Mouse (Mus musculus) hindbrain, embryonic 11.5 days (tissue): Measurements from ENCODE around the gene Eaf1. TPM values are rescaled to one million over a fixed set of nuclear protein-coding genes. Genes with fewer than 3 reads are reported as not detected.

Source experiments
- ATAC-seq: fragments of 200-750 bp; cut with Nextera tagmentation; 2 replicates; pipeline ENCODE4 v1.8.0; 2017; ENCODE audit warnings: mild to moderate bottlenecking, moderate TSS enrichment, moderate library complexity; ENCODE audit not compliant: low FRiP score
- DNase-seq: peaks from one replicate; pipeline ENCODE4 v3.0.0-alpha.2; 2015; ENCODE audit warnings: low spot score
- H3K27ac ChIP-seq: fragments of 300-500 bp; sonication (generic); 2 replicates; pipeline ENCODE4 v1.5.1; 2014; ENCODE audit warnings: mild to moderate bottlenecking, low read depth, low read length
- H3K27me3 ChIP-seq: fragments of 300-500 bp; sonication (generic); 2 replicates; pipeline ENCODE4 v1.6.1; 2014; ENCODE audit warnings: mild to moderate bottlenecking, low read length, moderate library complexity, mixed read lengths; ENCODE audit not compliant: control insufficient read depth, insufficient read depth
- H3K36me3 ChIP-seq: fragments of 300-500 bp; sonication (generic); 2 replicates; pipeline ENCODE4 v1.6.1; 2014; ENCODE audit warnings: mild to moderate bottlenecking, low read length, moderate library complexity, mixed read lengths; ENCODE audit not compliant: control insufficient read depth, insufficient read depth
- H3K4me1 ChIP-seq: fragments of 300-500 bp; sonication (generic); replicated peaks from 2 replicates; pipeline ENCODE4 v1.6.1; 2014; ENCODE audit warnings: low read length, mixed read lengths; ENCODE audit not compliant: control insufficient read depth, insufficient read depth
- H3K4me2 ChIP-seq: fragments of 300-500 bp; sonication (generic); replicated peaks from 2 replicates; pipeline ENCODE4 v1.6.1; 2014; ENCODE audit warnings: mild to moderate bottlenecking, low read depth, low read length
- H3K4me3 ChIP-seq: fragments of 300-500 bp; sonication (generic); 2 replicates; pipeline ENCODE4 v1.5.1; 2014; ENCODE audit warnings: low read depth, low read length
- H3K9ac ChIP-seq: fragments of 300-500 bp; sonication (generic); 2 replicates; pipeline ENCODE4 v1.6.1; 2014; ENCODE audit warnings: low read depth, low read length
- H3K9me3 ChIP-seq: fragments of 300-500 bp; sonication (generic); 2 replicates; pipeline ENCODE4 v1.6.1; 2016; ENCODE audit warnings: low read length; ENCODE audit not compliant: control insufficient read depth
- WGBS: fragments of 180-500 bp; shearing (Covaris S2); extraction: QIAGEN DNeasy Blood & Tissue Kit; methylation state at CpG from one replicate; pipeline ENCODE4 v1.1.7; 2014; 5-methylcytosine and 5-hydroxymethylcytosine counted together
- polyA plus RNA-seq: library from polyadenylated mRNA; unstranded; fragments of >200 nt; fragmentation: Nextera tagmentation; extraction: Ambion mirVana; gene quantifications from 2 replicates; pipeline ENCODE4 v1.2.1, GENCODE M21; 2014

Gene Eaf1
- polyA plus RNA-seq, 1 experiment from 2014 or later, result 15.9 TPM

- Histone ChIP-seq H3K9me3 (no peaks in the 10 kb centered on the region), H3K4me2 (no peak overlapping the region), H3K4me1 (no peaks in the 10 kb centered on the region), H3K4me3 (no peak overlapping the region), H3K27me3 (no peaks in the 10 kb centered on the region), H3K27ac (no peak overlapping the region), H3K36me3 (no peaks in the 10 kb centered on the region), H3K9ac (no peak overlapping the region)
- ATAC-seq (no peak), DNase-seq (no peak)
- 82% methylated on average over 9 of the region's 9 CpGs for WGBS
Measured at GRCm38 (mm10) chr14:31556526-31557260, 62.5 kb downstream of the Eaf1 start.

- H3K4me2 ChIP-seq, result no peak overlapping the region
- H3K27ac ChIP-seq, result no peak overlapping the region
- no peak overlapping the region for H3K9ac ChIP-seq
- DNase-seq (no peak), ATAC-seq (no peak)
- H3K36me3 ChIP-seq, result no peaks in the 10 kb centered on the region
- no peak overlapping the region for H3K4me3 ChIP-seq
- H3K27me3 ChIP-seq, result no peaks in the 10 kb centered on the region
- no peaks in the 10 kb centered on the region for H3K9me3 ChIP-seq
- WGBS, result 90% methylated on average over 8 of the region's 8 CpGs
- H3K4me1 ChIP-seq, result no peaks in the 10 kb centered on the region
Measured at GRCm38 (mm10) chr14:31557273-31557672, 63.1 kb downstream of the Eaf1 start.

DNA sequence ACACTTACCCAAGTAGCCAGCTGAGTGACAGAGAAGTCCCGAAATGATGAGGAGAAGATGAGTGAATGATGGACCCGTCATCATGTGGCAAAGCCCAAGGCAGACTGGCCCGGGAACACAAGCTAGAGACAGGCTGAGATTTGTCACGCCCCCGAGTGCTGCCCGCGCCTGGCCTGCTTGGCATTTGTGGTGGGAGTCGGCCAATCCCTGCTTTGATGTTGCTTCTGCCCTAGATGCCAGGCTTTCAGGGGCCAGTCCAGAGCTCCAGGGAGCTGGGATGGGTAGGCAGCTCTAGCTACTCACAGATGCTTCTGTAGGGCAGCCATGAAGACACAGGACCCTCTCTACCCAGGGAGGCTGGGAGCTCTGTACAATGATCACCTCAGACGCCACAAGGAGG, 63.6 kb downstream of the Eaf1 start:
- no peak overlapping the region for H3K4me2 ChIP-seq
- H3K4me1 ChIP-seq, result no peaks in the 10 kb centered on the region
- H3K27ac ChIP-seq, result no peak overlapping the region
- WGBS, result 78% methylated on average over 9 of the region's 9 CpGs
- DNase-seq (no peak), ATAC-seq (no peak)
- H3K9ac ChIP-seq, result no peak overlapping the region
- no peaks in the 10 kb centered on the region for H3K9me3 ChIP-seq
- H3K36me3 ChIP-seq, result no peaks in the 10 kb centered on the region
- no peak overlapping the region for H3K4me3 ChIP-seq
- H3K27me3 ChIP-seq, result no peaks in the 10 kb centered on the region

DNA sequence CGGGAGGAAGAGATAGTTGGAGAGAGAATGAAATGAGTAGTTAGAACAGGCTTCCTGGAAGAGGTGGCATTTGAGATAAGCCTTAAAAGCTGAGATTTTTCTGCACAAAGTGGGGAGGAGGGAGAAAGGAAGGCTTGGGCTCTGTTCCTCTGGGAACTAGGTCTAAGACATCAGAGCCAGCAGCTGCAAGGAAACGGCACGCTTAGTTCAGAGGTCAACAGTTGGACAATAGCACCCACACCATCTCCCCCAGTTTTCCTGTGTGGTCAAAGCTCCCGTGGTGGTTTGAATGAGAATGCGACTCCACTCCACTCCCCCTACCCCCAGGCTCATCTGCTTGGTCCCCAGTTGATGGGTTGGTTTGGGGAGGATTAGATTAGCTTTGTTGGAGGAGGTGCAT, 65.0 kb downstream of the Eaf1 start:
- ATAC-seq, result no peak
- Histone ChIP-seq H3K9ac (no peak overlapping the region), H3K36me3 (no peaks in the 10 kb centered on the region), H3K9me3 (no peaks in the 10 kb centered on the region), H3K27ac (no peak overlapping the region), H3K4me1 (no peaks in the 10 kb centered on the region), H3K4me3 (no peak overlapping the region), H3K27me3 (no peaks in the 10 kb centered on the region), H3K4me2 (no peak overlapping the region)
- 62% methylated on average over 5 of the region's 5 CpGs for WGBS
- DNase-seq, result no peak

Other genes with a start within 250 kb of the Eaf1 start
- gene Phf7, start 243.1 kb upstream of the Eaf1 start, polyA plus RNA-seq, result 13.9 and 14.0 TPM in 2 replicates
- 78.7 and 93.1 TPM in 2 replicates for gene Bap1, start 242.9 kb upstream of the Eaf1 start, polyA plus RNA-seq
- gene Dnah1, start 170.5 kb upstream of the Eaf1 start, polyA plus RNA-seq, result 5.9 and 6.1 TPM in 2 replicates
- gene Capn7, start 157.8 kb upstream of the Eaf1 start, polyA plus RNA-seq, result 45.2 and 46.3 TPM in 2 replicates
- 13.6 and 17.3 TPM in 2 replicates for gene Sh3bp5, start 58.3 kb upstream of the Eaf1 start, polyA plus RNA-seq
- 86.9 and 87.1 TPM in 2 replicates for gene Mettl6, start 641 bp downstream of the Eaf1 start, polyA plus RNA-seq
- 0.27 TPM in 1 of 2 replicates, not detected in the other for gene Colq, start 96.9 kb downstream of the Eaf1 start, polyA plus RNA-seq
- 0.42 and 1.1 TPM in 2 replicates for gene Gm49387, start 146.5 kb downstream of the Eaf1 start, polyA plus RNA-seq
- gene Btd, start 146.6 kb downstream of the Eaf1 start, polyA plus RNA-seq, result 17.5 and 18.4 TPM in 2 replicates
- 9.4 and 12.3 TPM in 2 replicates for gene Hacl1, start 146.9 kb downstream of the Eaf1 start, polyA plus RNA-seq